Mouse (Mus musculus) liver, embryonic 11.5 days (tissue): ENCODE results near the gene Zfp638. TPM values are rescaled to one million over a fixed set of nuclear protein-coding genes. Genes with fewer than 3 reads are reported as not detected.

Experiments used
- ATAC-seq: fragments of 200-750 bp; cut with Nextera tagmentation; replicated peaks from 2 replicates; pipeline ENCODE4 v1.8.0; 2017; ENCODE audit warnings: moderate number of reproducible peaks, mild to moderate bottlenecking, moderate TSS enrichment, moderate library complexity; ENCODE audit not compliant: low FRiP score
- DNase-seq: peaks from one replicate; pipeline ENCODE4 v3.0.0-alpha.2; 2017; ENCODE audit warnings: low spot score
- H3K27ac ChIP-seq: fragments of 300-500 bp; sonication (generic); 2 replicates; pipeline ENCODE4 v1.5.1; 2014; ENCODE audit warnings: mild to moderate bottlenecking, low read depth, low read length, control low read depth
- H3K27me3 ChIP-seq: fragments of 300-500 bp; sonication (generic); replicated peaks from 2 replicates; pipeline ENCODE4 v1.6.1; 2014; ENCODE audit warnings: low read length, mixed read lengths; ENCODE audit not compliant: control insufficient read depth, insufficient read depth
- H3K36me3 ChIP-seq: fragments of 300-500 bp; sonication (generic); 2 replicates; pipeline ENCODE4 v1.6.1; 2014; ENCODE audit warnings: mild to moderate bottlenecking, low read length, moderate library complexity, mixed read lengths; ENCODE audit not compliant: control insufficient read depth, insufficient read depth
- H3K4me1 ChIP-seq: fragments of 300-500 bp; sonication (generic); replicated peaks from 2 replicates; pipeline ENCODE4 v1.6.1; 2014; ENCODE audit warnings: low read length, mixed read lengths; ENCODE audit not compliant: control insufficient read depth, insufficient read depth
- H3K4me2 ChIP-seq: fragments of 300-500 bp; sonication (generic); 2 replicates; pipeline ENCODE4 v1.6.1; 2014; ENCODE audit warnings: mild to moderate bottlenecking, control low read depth, moderate library complexity
- H3K4me3 ChIP-seq: fragments of 300-500 bp; sonication (generic); 2 replicates; pipeline ENCODE4 v1.5.1; 2014; ENCODE audit warnings: low read depth, low read length, control low read depth
- H3K9ac ChIP-seq: fragments of 300-500 bp; sonication (generic); 2 replicates; pipeline ENCODE4 v1.6.1; 2014; ENCODE audit warnings: low read depth, low read length, control low read depth
- H3K9me3 ChIP-seq: fragments of 300-500 bp; sonication (generic); 2 replicates; pipeline ENCODE4 v1.6.1; 2016; ENCODE audit warnings: low read length, inconsistent platforms, mixed read lengths; ENCODE audit not compliant: control insufficient read depth
- WGBS: fragments of 180-500 bp; shearing (Covaris S2); extraction: QIAGEN DNeasy Blood & Tissue Kit; methylation state at CpG from one replicate; pipeline ENCODE4 v1.1.7; 2014; 5-methylcytosine and 5-hydroxymethylcytosine counted together
- polyA plus RNA-seq: library from polyadenylated mRNA; unstranded; fragments of >200 nt; fragmentation: Nextera tagmentation; extraction: Ambion mirVana; gene quantifications from 2 replicates; pipeline ENCODE4 v1.2.1, GENCODE M21; 2014

The Zfp638 gene
- polyA plus RNA-seq, 1 experiment from 2014 or later: 54.9 TPM

- Histone ChIP-seq H3K27ac (no peak overlapping the region), H3K4me3 (no peak overlapping the region), H3K36me3 (no peaks in the 10 kb centered on the region), H3K9me3 (no peaks in the 10 kb centered on the region), H3K9ac (no peak overlapping the region), H3K4me2 (no peak overlapping the region), H3K4me1 (no peaks in the 10 kb centered on the region), H3K27me3 (no peaks in the 10 kb centered on the region)
- WGBS: 55% methylated on average over 2 of the region's 2 CpGs
- ATAC-seq (no peak), DNase-seq (no peak)
Measured at GRCm38 (mm10) chr6:83838046-83838445, 28.9 kb upstream of the Zfp638 start.

- Histone ChIP-seq H3K9me3 (no peaks in the 10 kb centered on the region), H3K4me2 (no peak overlapping the region), H3K4me3 (no peak overlapping the region), H3K27me3 (no peaks in the 10 kb centered on the region), H3K9ac (no peak overlapping the region), H3K27ac (no peak overlapping the region), H3K4me1 (no peaks in the 10 kb centered on the region), H3K36me3 (no peaks in the 10 kb centered on the region)
- ATAC-seq: no peak
- WGBS: 78% methylated on average over 6 of the region's 6 CpGs
- no peak for DNase-seq
Measured at GRCm38 (mm10) chr6:83840086-83840485, 26.8 kb upstream of the Zfp638 start.

- 86% methylated on average over 10 of the region's 10 CpGs for WGBS
- Histone ChIP-seq H3K9ac (no peak overlapping the region), H3K27ac (no peak overlapping the region), H3K4me2 (no peak overlapping the region), H3K36me3 (no peaks in the 10 kb centered on the region), H3K9me3 (no peaks in the 10 kb centered on the region), H3K27me3 (no peaks in the 10 kb centered on the region), H3K4me3 (no peak overlapping the region), H3K4me1 (no peaks in the 10 kb centered on the region)
- DNase-seq (no peak), ATAC-seq (no peak)
Measured at GRCm38 (mm10) chr6:83844913-83845312, 22.0 kb upstream of the Zfp638 start.

- no peaks in the 10 kb centered on the region for H3K36me3 ChIP-seq
Measured at GRCm38 (mm10) chr6:83846141-83846540, 20.8 kb upstream of the Zfp638 start.

GRCm38 (mm10) chr6:83849446-83849845 lies 17.5 kb upstream of the Zfp638 start:
- no peak overlapping the region for H3K4me3 ChIP-seq
- no peaks in the 10 kb centered on the region for H3K27me3 ChIP-seq
- H3K27ac ChIP-seq: no peak overlapping the region
- no peaks in the 10 kb centered on the region for H3K4me1 ChIP-seq
- 86% methylated on average over 2 of the region's 2 CpGs for WGBS
- no peaks in the 10 kb centered on the region for H3K36me3 ChIP-seq
- H3K4me2 ChIP-seq: no peak overlapping the region
- H3K9ac ChIP-seq: no peak overlapping the region
- H3K9me3 ChIP-seq: no peaks in the 10 kb centered on the region
- DNase-seq: no peak
- no peak for ATAC-seq

More at GRCm38 (mm10) chr6:83846141-83846540, 20.8 kb upstream of the Zfp638 start:
- DNase-seq (no peak), ATAC-seq (no peak)
- WGBS: 91% methylated on average over 2 of the region's 2 CpGs
- Histone ChIP-seq H3K27ac (no peak overlapping the region), H3K27me3 (no peaks in the 10 kb centered on the region), H3K9ac (no peak overlapping the region), H3K9me3 (no peaks in the 10 kb centered on the region), H3K4me1 (no peaks in the 10 kb centered on the region), H3K4me3 (no peak overlapping the region), H3K4me2 (no peak overlapping the region)

GRCm38 (mm10) chr6:83857476-83857875 lies 9.4 kb upstream of the Zfp638 start:
- 77% methylated on average over 5 of the region's 5 CpGs for WGBS
- no peak overlapping the region for H3K9ac ChIP-seq
- ATAC-seq: no peak
- H3K4me3 ChIP-seq: no peak overlapping the region
- H3K27me3 ChIP-seq: no peaks in the 10 kb centered on the region
- H3K4me1 ChIP-seq: no peaks in the 10 kb centered on the region
- H3K36me3 ChIP-seq: no peaks in the 10 kb centered on the region
- H3K4me2 ChIP-seq: no peak overlapping the region
- no peak overlapping the region for H3K27ac ChIP-seq
- no peaks in the 10 kb centered on the region for H3K9me3 ChIP-seq
- DNase-seq: no peak

- 81% methylated on average over 9 of the region's 9 CpGs for WGBS
- H3K27me3 ChIP-seq: no peaks in the 10 kb centered on the region
- H3K9me3 ChIP-seq: no peaks in the 10 kb centered on the region
- H3K36me3 ChIP-seq: no peaks in the 10 kb centered on the region
- no peak overlapping the region for H3K27ac ChIP-seq
- H3K4me2 ChIP-seq: no peak overlapping the region
- no peak overlapping the region for H3K9ac ChIP-seq
- no peak for ATAC-seq
- H3K4me3 ChIP-seq: no peak overlapping the region
- no peaks in the 10 kb centered on the region for H3K4me1 ChIP-seq
- DNase-seq: no peak
Measured at GRCm38 (mm10) chr6:83860033-83860432, 6.9 kb upstream of the Zfp638 start.

GRCm38 (mm10) chr6:83863538-83863937 lies 3.4 kb upstream of the Zfp638 start:
- Histone ChIP-seq H3K27ac (no peak overlapping the region), H3K27me3 (no peaks in the 10 kb centered on the region), H3K4me2 (no peak overlapping the region), H3K4me1 (peaks cover 5% of the 10 kb centered on the region), H3K4me3 (no peak overlapping the region), H3K36me3 (no peaks in the 10 kb centered on the region), H3K9ac (no peak overlapping the region), H3K9me3 (no peaks in the 10 kb centered on the region)
- 57% methylated on average over 4 of the region's 4 CpGs for WGBS
- ATAC-seq (no peak), DNase-seq (no peak)

GRCm38 (mm10) chr6:83866423-83866822 lies 486 bp upstream of the Zfp638 start:
- H3K9me3 ChIP-seq: no peaks in the 10 kb centered on the region
- H3K27ac ChIP-seq: no peak overlapping the region
- WGBS: 37% methylated on average over 4 of the region's 4 CpGs
- no peaks in the 10 kb centered on the region for H3K27me3 ChIP-seq
- no peaks in the 10 kb centered on the region for H3K36me3 ChIP-seq
- DNase-seq: no peak
- peak overlapping the region; percentile 68; the same call in 1 of the 2 replicates for H3K4me3 ChIP-seq
- H3K9ac ChIP-seq: no peak overlapping the region
- H3K4me2 ChIP-seq: peak overlapping the region; percentile 99
- ATAC-seq: no peak
- peaks cover 5% of the 10 kb centered on the region for H3K4me1 ChIP-seq
